Mouse (Mus musculus) inflammation-experienced regulatory T-cells, adult 16 weeks (primary cell): Measurements from ENCODE around the gene Fitm1. TPM values are rescaled to one million over a fixed set of nuclear protein-coding genes. Genes with fewer than 3 reads are reported as not detected.

Source experiments
- polyA plus RNA-seq: library from polyadenylated mRNA; unstranded; fragments of 100-300 nt; shearing (Covaris generic); gene quantifications from one replicate; pipeline ENCODE4 v1.2.1, GENCODE M21; 2017

The Fitm1 gene
- polyA plus RNA-seq = not detected

GRCm38 (mm10) chr14:55575302-55575701 is at the start of gene Fitm1:
Gene Fitm1, plus strand, starts transcription at chr14:55575617.

DNA sequence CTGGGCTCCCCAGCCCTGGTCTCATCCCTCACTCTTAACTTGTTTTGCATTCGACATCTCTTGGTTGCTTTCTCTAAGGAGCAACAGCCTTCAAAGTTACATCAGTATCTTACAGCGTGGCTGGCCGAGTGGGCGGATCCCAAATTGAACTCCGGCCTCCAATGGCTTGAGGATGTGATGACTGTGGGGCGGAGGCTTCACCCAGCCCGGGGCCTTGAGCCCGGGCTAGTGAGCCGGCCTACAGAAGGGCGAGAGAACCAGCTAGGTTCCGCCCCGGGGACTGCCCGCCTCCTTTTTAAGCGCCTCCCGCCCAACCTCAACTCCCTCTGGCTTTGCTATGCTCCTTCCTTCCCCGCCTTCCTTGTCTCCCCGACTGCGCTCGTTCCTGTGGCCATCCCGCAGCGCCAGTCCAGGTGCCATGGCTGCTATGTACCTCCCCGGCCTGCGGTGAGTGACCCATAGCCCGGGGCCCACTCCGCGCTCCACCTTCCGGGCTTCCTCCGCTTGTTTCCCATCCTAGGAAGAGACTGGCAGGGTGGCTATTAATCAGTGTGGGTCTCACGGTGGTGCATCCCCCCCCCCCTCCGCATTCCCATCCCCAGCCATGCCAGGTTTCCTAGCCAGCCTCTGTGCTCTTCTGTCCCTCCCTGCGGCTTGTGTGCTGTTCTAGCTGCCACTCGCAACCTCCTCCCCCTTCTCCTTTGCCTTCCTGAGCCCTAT is 35.2 kb upstream of the Fitm1 start, which contains the start of gene Pck2:
TSS of gene Pck2 (plus strand) at position 200 of the 720 bp plus-strand sequence.

GRCm38 (mm10) chr14:55559799-55560201 is 15.6 kb upstream of the Fitm1 start, which contains the start of gene Dcaf11:
Gene Dcaf11, plus strand, starts transcription at chr14:55560006.

GRCm38 (mm10) chr14:55560202-55561073 is 15.0 kb upstream of the Fitm1 start, which contains the start of gene A730061H03Rik:
Gene A730061H03Rik, minus strand, starts transcription at chr14:55560406.

GRCm38 (mm10) chr14:55577871-55578667 is 2.7 kb downstream of the Fitm1 start, which contains the start of gene Psme1:
Gene Psme1, plus strand, starts transcription at chr14:55578123.

DNA sequence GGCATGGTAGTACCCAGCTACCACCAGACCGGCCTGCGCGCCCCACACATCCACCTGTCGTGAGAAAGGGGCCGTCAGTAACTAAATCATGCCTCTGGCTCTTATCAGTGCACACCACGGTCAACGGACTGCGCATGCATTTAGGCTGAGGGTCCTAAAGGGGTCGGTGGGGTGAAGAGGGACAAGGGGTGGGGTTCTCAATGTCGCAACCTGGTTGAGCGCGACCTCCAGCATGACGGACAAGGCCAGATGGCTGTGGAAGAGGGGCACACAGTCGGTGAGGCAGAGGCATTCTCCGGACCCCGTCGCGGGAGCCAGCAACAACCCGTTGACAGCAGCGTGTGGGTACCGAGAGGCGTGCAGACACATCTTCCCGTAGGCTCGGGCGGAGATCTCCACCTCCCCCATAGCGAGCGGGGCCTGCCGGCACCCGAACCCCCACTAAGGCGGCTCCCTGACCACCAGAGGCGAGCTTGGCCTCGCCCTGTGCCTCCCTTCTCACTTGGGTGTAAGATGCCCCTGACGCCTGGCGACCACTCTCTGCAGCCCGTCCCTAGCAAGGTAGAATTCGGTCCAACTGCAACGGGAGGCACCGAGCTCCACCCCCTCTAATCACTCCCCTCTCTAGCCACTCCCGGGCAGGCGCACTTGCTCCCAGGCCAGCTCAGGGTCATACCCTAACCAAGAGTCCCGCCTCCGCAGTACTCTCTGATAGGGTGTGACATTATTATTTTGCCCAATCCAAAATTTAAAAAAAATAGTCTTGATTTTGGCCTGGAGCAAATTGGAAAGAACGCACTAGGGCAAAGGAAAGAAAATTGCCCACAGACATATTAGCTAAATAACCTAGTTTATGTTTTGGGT is 9.5 kb downstream of the Fitm1 start, which contains the start of gene Emc9:
TSS of gene Emc9 (minus strand) at position 601 of the 864 bp plus-strand sequence.

DNA sequence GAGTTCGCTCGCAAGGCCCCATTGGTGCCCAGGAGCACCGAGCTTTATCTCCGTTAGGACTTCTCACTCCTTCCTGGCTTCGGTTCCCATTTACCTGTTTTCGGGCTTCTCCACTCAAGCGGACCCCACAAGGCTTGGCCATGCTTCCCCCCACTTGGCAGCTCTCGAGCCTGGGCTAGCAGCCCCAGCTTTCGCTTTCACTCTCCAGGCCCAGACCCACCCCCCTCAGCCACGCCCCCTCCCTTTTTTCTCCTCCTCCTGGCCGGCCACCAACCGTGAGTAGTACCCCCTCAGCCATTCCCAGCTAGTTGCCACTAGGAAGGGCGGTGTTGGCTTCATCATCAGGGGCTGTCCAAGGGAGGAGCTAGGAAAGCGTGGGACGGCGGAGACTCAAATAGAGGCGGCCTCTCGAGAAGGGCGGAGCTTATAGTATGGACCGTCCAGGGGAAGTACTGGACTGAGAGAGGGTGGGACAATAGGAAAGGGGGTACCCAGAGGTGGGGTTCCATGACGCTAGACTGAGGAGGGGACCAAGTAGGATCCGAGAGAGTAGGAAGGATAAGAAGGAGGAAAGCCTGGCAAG is 15.4 kb downstream of the Fitm1 start, which contains the start of gene Psme2:
TSS of gene Psme2 (minus strand) at position 366 of the 583 bp plus-strand sequence.

GRCm38 (mm10) chr14:55591331-55591891 is 16.0 kb downstream of the Fitm1 start, which contains the start of gene Rnf31:
Gene Rnf31, plus strand, starts transcription at chr14:55591708.

DNA sequence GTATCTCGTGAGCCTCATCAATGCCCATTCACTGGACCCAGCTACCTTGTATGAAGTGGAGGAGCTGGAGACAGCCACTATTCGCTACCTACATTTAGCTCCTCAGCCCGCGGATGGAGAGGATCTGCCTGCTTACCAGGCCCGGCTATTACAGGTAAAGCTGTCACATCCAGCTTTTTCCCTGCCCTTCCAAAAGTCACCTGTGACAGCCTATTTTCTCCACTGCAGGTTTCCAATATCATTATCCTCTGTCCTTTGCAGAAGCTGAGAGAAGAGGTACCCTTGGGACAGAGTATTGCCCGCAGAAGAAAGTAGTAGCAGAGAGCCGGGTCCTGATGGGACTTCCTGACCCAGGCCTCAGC is 27.8 kb downstream of the Fitm1 start, which contains the start of gene Irf9:
TSS of gene Irf9 (plus strand) at position 301 of the 362 bp plus-strand sequence.

DNA sequence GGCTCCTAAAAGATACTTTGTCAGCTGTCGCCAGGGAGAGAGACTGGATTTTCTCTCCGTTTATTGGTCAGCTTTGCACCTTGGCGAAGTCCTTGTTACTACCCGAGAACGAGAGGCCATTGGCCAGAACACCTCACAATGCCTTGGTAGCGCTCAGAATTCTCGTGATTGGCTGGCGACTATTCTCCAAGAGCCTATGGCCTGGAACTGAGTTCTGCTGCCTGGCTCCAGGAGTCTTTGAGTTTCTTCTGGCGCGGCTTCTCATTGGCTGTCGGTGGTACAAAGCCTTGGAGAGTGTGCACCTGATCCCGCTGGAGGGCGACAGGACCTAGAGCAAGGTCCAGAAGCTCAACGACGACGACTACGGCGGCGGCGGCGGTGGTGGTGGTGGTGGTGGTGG is 42.4 kb downstream of the Fitm1 start, which contains the start of gene Rec8:
TSS of gene Rec8 (plus strand) at position 216 of the 400 bp plus-strand sequence.

Other genes with a start within 250 kb of the Fitm1 start
- gene Dhrs4, start 96.9 kb upstream of the Fitm1 start, polyA plus RNA-seq = 43.1 TPM
- 0.17 TPM for gene Carmil3, start 85.0 kb upstream of the Fitm1 start, polyA plus RNA-seq
- not detected for gene Cpne6, start 65.2 kb upstream of the Fitm1 start, polyA plus RNA-seq
- 0.07 TPM for gene Nrl, start 50.6 kb upstream of the Fitm1 start, polyA plus RNA-seq
- 63.7 TPM for gene Pck2, start 35.4 kb upstream of the Fitm1 start, polyA plus RNA-seq
- gene Dcaf11, start 15.6 kb upstream of the Fitm1 start, polyA plus RNA-seq = 170 TPM
- gene A730061H03Rik, start 15.2 kb upstream of the Fitm1 start, polyA plus RNA-seq = 4.4 TPM
- 1,083 TPM for gene Psme1, start 2.5 kb downstream of the Fitm1 start, polyA plus RNA-seq
- gene Emc9, start 9.7 kb downstream of the Fitm1 start, polyA plus RNA-seq = 38.3 TPM
- 924 TPM for gene Psme2, start 15.5 kb downstream of the Fitm1 start, polyA plus RNA-seq
- gene Rnf31, start 16.1 kb downstream of the Fitm1 start, polyA plus RNA-seq = 82.6 TPM
- 199 TPM for gene Irf9, start 28.0 kb downstream of the Fitm1 start, polyA plus RNA-seq
- 10.8 TPM for gene Rec8, start 42.4 kb downstream of the Fitm1 start, polyA plus RNA-seq
- 69.0 TPM for gene Ipo4, start 60.3 kb downstream of the Fitm1 start, polyA plus RNA-seq
- gene Gm49378, start 62.3 kb downstream of the Fitm1 start, polyA plus RNA-seq = 0.34 TPM
- gene Tm9sf1, start 68.2 kb downstream of the Fitm1 start, polyA plus RNA-seq = 110 TPM
- 2.0 TPM for gene Tssk4, start 74.6 kb downstream of the Fitm1 start, polyA plus RNA-seq
- gene Mdp1, start 84.9 kb downstream of the Fitm1 start, polyA plus RNA-seq = 117 TPM
- gene Gmpr2, start 96.3 kb downstream of the Fitm1 start, polyA plus RNA-seq = 60.7 TPM
- 431 TPM for gene Nedd8, start 96.5 kb downstream of the Fitm1 start, polyA plus RNA-seq
- gene Tinf2, start 106.2 kb downstream of the Fitm1 start, polyA plus RNA-seq = 67.8 TPM
- 0.48 TPM for gene Tgm1, start 138.3 kb downstream of the Fitm1 start, polyA plus RNA-seq
- 76.4 TPM for gene Rabggta, start 146.6 kb downstream of the Fitm1 start, polyA plus RNA-seq
- gene Dhrs1, start 170.1 kb downstream of the Fitm1 start, polyA plus RNA-seq = 55.5 TPM
- gene Nop9, start 170.1 kb downstream of the Fitm1 start, polyA plus RNA-seq = 18.5 TPM
- gene Cideb, start 182.8 kb downstream of the Fitm1 start, polyA plus RNA-seq = not detected
- not detected for gene Ltb4r2, start 185.8 kb downstream of the Fitm1 start, polyA plus RNA-seq
- 2.1 TPM for gene Ltb4r1, start 190.3 kb downstream of the Fitm1 start, polyA plus RNA-seq
- 0.56 TPM for gene Adcy4, start 208.5 kb downstream of the Fitm1 start, polyA plus RNA-seq
- 85.5 TPM for gene Ripk3, start 213.2 kb downstream of the Fitm1 start, polyA plus RNA-seq
- gene Nfatc4, start 247.5 kb downstream of the Fitm1 start, polyA plus RNA-seq = not detected